In genomic region chr1:131184253-131184955, GRCm38 (mm10) we compare ENCODE assay signal across 8 mouse cellular contexts. TPM values are rescaled to one million over a fixed set of nuclear protein-coding genes. Genes with fewer than 3 reads are reported as not detected.
DNase-seq lines count a peak whose midpoint lies in the region; ATAC-seq and TF ChIP-seq lines count a peak whose summit lies in the region.

No protein-coding gene starts in this region.

- no peak overlapping the region for H3K4me3 ChIP-seq in lung, adult 2 months (replicated peaks; ENCODE audit: extremely low read depth, low read depth, low read length)

- no peak for TF ChIP-seq POLR2A in lung, adult 2 months (IDR thresholded peaks at IDR 0.05; ENCODE audit: borderline replicate concordance, extremely low read depth, low read depth, low read length)

- DNase-seq in lung, adult 18-20 months = peak; percentile 60 to 66
- DNase-seq in lung, adult 2 months = no peak
- peak; percentile 40 for DNase-seq in c-Kit-positive CD71-negative TER-119-negative erythroid progenitor cells, embryonic 14.5 days (ENCODE audit: low read depth)
- peak; percentile 53 to 54 for DNase-seq in heart, postnatal 14 days
- peak; percentile 70 for DNase-seq in naive thymus-derived CD4-positive, alpha-beta T cell, adult 2 months (ENCODE audit: low read depth)
- no peak for DNase-seq in layer of hippocampus, adult 18-20 months (ENCODE audit: low spot score in 2 of 2)
- DNase-seq in ovary, adult 18-20 months (ENCODE audit: low spot score) = no peak

- no peak for ATAC-seq in erythroid progenitor cell, adult 5-6 weeks (replicated peaks; ENCODE audit: low FRiP score, poor library complexity, severe bottlenecking)

- no peak for TF ChIP-seq CTCF in lung, adult 2 months (IDR thresholded peaks at IDR 0.05; ENCODE audit: insufficient read depth, low read length)

- intact Hi-C loops in heart, postnatal 14 days (cut with DNase I) = no loop called here

- WGBS in lung, adult 2 months = 56% methylated on average over 9 of the region's 9 CpGs

- H3K4me1 ChIP-seq in lung, adult 2 months (ENCODE audit: control insufficient read depth, insufficient read depth, low read length) = no peaks in the 10 kb centered on the region; the same call in 1 of the 2 replicates

RNA-seq across cellular contexts. Expression of gene Eif2d, which starts 31.4 kb away (rescaled TPM):
- 26.4 and 31.9 TPM in 2 replicates for polyA plus RNA-seq in lung, adult 2 months (2012; rRNA removed)
- total RNA-seq in heart, postnatal 14 days (2021) = 10 to 100 TPM; 36.4 to 38.2 TPM
- 28.1 and 29.6 TPM in 2 replicates for total RNA-seq in erythroid progenitor cell, adult 5-6 weeks (2015; ENCODE audit: low replicate concordance)
- 14.4 and 19.4 TPM in 2 replicates for total RNA-seq in erythroid progenitor cell, adult 5-6 weeks (2017; ENCODE audit: low replicate concordance)
- total RNA-seq in layer of hippocampus, adult 18-20 months (2021) = 10 to 100 TPM; 37.0 to 38.3 TPM

RNA-seq across cellular contexts. Expression of gene Dyrk3, which starts 46.3 kb away (rescaled TPM):
- polyA plus RNA-seq in lung, adult 2 months (2012; rRNA removed) = 1.9 and 2.7 TPM in 2 replicates
- total RNA-seq in heart, postnatal 14 days (2021) = under 1 TPM; 0.37 to 0.53 TPM
- 25.2 and 25.9 TPM in 2 replicates for total RNA-seq in erythroid progenitor cell, adult 5-6 weeks (2015; ENCODE audit: low replicate concordance)
- 14.4 and 23.5 TPM in 2 replicates for total RNA-seq in erythroid progenitor cell, adult 5-6 weeks (2017; ENCODE audit: low replicate concordance)
- total RNA-seq in layer of hippocampus, adult 18-20 months (2021) = 10 to 100 TPM; 17.4 to 20.2 TPM

Comparison
In these comparisons a context has a peak if more than half of its experiments do, and no peak if none do; other contexts are left out.
1. DNase-seq: peak in lung, adult 18-20 months (2 of 2), c-Kit-positive CD71-negative TER-119-negative erythroid progenitor cells, embryonic 14.5 days (single experiment), heart, postnatal 14 days (2 of 2) and naive thymus-derived CD4-positive, alpha-beta T cell, adult 2 months (single experiment); none in lung, adult 2 months (single experiment), layer of hippocampus, adult 18-20 months (0 of 2) and ovary, adult 18-20 months (single experiment).
2. RNA of gene Dyrk3, which starts 46.3 kb away (total RNA-seq): 14.4 to 25.9 TPM in erythroid progenitor cell, adult 5-6 weeks and 17.4 to 20.2 TPM in layer of hippocampus, adult 18-20 months; 0.37 to 0.53 TPM in heart, postnatal 14 days; every median in the first group is over 10 times any median in the second.